Mouse (Mus musculus): ENCODE data around the gene Svs2.

DNA sequence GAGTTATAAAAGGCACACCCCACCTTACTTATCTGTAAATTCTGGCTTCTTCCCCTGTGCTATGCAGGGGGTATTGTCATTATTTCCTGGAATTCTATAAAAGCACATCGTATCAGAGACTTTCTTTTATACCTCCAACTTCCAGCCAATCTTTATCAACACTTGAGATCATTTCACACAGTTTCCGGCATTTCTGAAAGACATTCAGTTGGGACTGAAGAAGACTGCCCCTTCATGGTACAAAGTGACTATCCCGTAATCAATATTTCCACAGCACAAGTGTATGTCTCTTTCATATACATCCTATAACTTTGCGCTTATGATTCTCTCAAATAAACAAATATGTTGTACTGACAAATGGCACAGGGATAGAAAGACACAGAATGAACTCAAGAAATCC lies 40.1 kb upstream of the Svs2 start, which contains the start of gene Svs4:
- no peak for TF ChIP-seq POLR2A (IDR thresholded peaks at IDR 0.05; ENCODE audit: extremely low read depth, insufficient read depth, low read length)
- TF ChIP-seq CTCF (IDR thresholded peaks at IDR 0.05; ENCODE audit: low read depth, low read length) = no peak
